Mouse (Mus musculus): Measurements from ENCODE around the gene Vmn1r237.

The Vmn1r237 gene

DNA sequence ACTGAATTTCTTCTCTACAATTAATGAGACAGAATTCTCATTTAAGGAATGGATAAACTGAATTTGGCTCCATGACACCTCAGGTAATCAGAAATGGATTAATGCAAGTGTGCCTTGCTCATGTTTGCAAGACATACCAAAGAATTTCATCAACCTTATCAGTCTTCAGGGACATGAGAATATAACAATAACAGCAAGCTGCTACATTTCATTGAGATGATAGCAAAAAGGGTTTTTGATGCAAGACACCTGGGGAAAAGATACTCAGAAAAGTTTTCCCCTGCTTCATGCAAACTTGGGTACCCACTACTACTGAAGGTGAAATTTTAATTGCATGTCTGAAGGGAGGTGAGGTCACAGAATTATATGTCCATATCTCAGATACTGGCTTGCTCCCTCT lies at the start of gene Vmn1r237:
Gene Vmn1r237 (plus strand): TSS at position 301 of the 400 bp plus-strand sequence.
- in situ Hi-C loops (cut with MboI, MseI) = no loop called here

DNA sequence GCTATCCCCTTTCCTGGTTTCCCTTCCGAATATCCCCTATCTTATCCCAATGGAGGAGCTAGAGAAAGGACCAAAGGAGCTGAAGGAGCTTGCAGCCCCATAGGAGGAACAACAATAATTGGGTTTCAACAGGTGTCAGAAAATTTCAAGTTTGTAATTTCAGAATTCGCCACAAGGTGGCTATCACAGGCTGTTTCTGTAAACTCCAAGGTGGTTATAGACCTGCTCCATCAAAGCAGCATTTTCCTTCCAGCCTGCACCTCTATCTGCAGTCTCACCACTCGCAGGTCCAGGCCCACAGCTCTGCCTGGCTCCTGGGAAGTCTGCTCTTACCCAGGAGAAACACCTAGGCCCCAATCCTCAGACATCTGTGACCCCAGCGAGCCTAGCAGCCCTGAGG lies 39.6 kb upstream of the Vmn1r237 start:
- in situ Hi-C loops (cut with MboI, MseI) = loop anchor here (5.0 kb wide), 2 partner anchors 145 to 260 kb away; no protein-coding TSS in a partner anchor

DNA sequence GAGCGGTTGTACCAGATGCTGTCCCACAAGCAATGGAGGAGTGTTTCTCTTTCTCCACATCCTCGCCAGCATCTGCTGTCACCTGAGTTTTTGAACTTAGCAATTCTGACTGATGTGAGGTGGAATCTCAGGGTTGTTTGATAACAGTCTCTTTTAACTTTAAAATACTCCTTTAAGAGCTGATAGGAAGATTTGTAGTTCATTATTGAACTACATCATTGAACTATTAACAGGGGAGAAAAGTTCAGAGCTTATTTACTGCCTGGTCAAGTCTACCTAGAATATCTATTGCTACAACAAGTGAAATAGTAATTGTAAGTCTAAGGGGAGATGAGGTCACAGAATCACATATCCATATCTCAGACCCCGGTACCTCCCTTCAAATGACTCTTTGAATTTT lies 29.0 kb upstream of the Vmn1r237 start, which contains the start of gene Vmn1r236:
Gene Vmn1r236 (plus strand): TSS at position 301 of the 400 bp plus-strand sequence.
- in situ Hi-C loops (cut with MboI, MseI) = no loop called here

DNA sequence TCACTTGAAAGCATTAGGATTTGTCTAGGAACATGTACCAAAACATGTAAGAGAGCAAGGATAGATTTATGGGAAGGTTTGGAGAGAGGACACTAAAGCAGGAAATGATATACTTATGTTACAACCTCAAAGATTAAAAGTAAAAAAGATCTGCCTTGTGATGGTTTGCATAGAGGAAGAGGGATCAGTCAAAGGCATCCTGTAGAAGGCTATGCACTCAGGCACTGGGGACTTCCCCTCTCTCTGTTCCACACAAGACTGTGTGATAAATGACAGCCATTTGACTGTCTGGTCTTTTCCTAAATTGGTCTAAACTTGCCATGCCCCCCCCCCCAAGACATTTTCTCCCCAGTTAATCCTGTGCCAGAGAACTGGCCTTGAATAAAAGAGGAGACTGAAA lies 27.3 kb upstream of the Vmn1r237 start:
- in situ Hi-C loops (cut with MboI, MseI) = no loop called here

DNA sequence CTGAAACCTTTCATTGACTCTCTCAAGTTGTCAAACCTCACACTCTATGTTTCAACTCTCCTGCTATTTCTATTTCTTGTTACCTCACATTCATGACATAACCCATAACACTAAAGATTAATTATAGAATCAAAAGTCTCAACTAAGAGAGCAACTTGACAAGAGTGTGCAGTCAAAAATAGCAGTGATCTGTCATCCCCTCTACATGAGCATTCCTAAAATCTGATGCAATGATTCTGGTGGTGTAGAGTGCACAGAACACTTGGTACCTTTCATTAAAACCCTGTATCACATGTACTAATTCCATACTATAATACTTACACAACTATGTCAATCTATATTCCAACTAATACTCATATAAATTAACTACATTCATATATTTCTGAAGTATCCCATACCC lies 22.0 kb upstream of the Vmn1r237 start:
- in situ Hi-C loops (cut with MboI, MseI) = no loop called here

Data from T-helper 17 cell (primary cell).